Comparison of ENCODE assay signal across 7 mouse cellular contexts in genomic region chr11:69934169-69934568, GRCm38 (mm10). TPM values are rescaled to one million over a fixed set of nuclear protein-coding genes. Genes with fewer than 3 reads are reported as not detected.
DNase-seq lines count a peak whose midpoint lies in the region; ATAC-seq and TF ChIP-seq lines count a peak whose summit lies in the region.

No protein-coding gene starts in this region.

- WGBS in intestine, postnatal 0 days = 1% methylated on average over 18 of the region's 18 CpGs
- 1% methylated on average over 18 of the region's 18 CpGs for WGBS in limb, embryonic 13.5 days
- under 1% methylated on average over 18 of the region's 18 CpGs for WGBS in midbrain, embryonic 16.5 days
- under 1% methylated on average over 18 of the region's 18 CpGs for whole genome bisulfite sequencing in spleen, adult 2 months

- peak overlapping the region; percentile 19 for H3K4me3 ChIP-seq in intestine, postnatal 0 days (ENCODE audit: low read depth, low read length)
- H3K4me3 ChIP-seq in limb, embryonic 13.5 days = peak overlapping the region; percentile 31
- 0 out of 2 replicates have a peak overlapping the region, but pooled peaks have one; percentile 1 for H3K4me3 ChIP-seq in midbrain, embryonic 16.5 days (ENCODE audit: low read depth, low read length)
- H3K4me3 ChIP-seq in spleen, adult 2 months (ENCODE audit: extremely low read depth, insufficient read depth, insufficient read length) = peak overlapping the region; percentile 34; the same call in 1 of the 2 replicates

- no peaks in the 10 kb centered on the region for H3K9me3 ChIP-seq in intestine, postnatal 0 days (ENCODE audit: control insufficient read depth)
- H3K9me3 ChIP-seq in limb, embryonic 13.5 days = no peaks in the 10 kb centered on the region
- no peaks in the 10 kb centered on the region for H3K9me3 ChIP-seq in midbrain, embryonic 16.5 days (replicated peaks; ENCODE audit: control insufficient read depth, low read length, poor library complexity, severe bottlenecking)

- peak; percentile 96 for TF ChIP-seq CTCF in intestine, postnatal 0 days (IDR thresholded peaks at IDR 0.05; ENCODE audit: low read depth)
- peak; percentile 95 for TF ChIP-seq CTCF in spleen, adult 2 months (IDR thresholded peaks at IDR 0.05; ENCODE audit: extremely low read depth, insufficient read depth, insufficient read length, insufficient replicate concordance)

- peak; percentile 57 for ATAC-seq in granulocyte monocyte progenitor cell, adult 5-6 weeks (replicated peaks; ENCODE audit: poor library complexity, severe bottlenecking)
- peak; percentile 32; the same call in 1 of the 2 replicates for ATAC-seq in intestine, postnatal 0 days
- ATAC-seq in limb, embryonic 13.5 days (ENCODE audit: low FRiP score, low read depth) = peak; percentile 20; the same call in 1 of the 2 replicates
- 0 out of 2 replicates have a peak, but pooled peaks have one; percentile 30 for ATAC-seq in midbrain, embryonic 16.5 days

- H3K4me1 ChIP-seq in intestine, postnatal 0 days (replicated peaks; ENCODE audit: control insufficient read depth, insufficient read depth, low read length) = peaks cover 13% of the 10 kb centered on the region
- H3K4me1 ChIP-seq in limb, embryonic 13.5 days = peaks cover 47% of the 10 kb centered on the region
- H3K4me1 ChIP-seq in midbrain, embryonic 16.5 days (ENCODE audit: control insufficient read depth, insufficient read depth, low read length) = peaks cover 4% of the 10 kb centered on the region; the same call in 1 of the 2 replicates
- peaks cover 21% of the 10 kb centered on the region for H3K4me1 ChIP-seq in spleen, adult 2 months (ENCODE audit: control insufficient read depth, insufficient read depth, insufficient read length)

- peak; percentile 82 for DNase-seq in adrenal gland, adult 8-10 months
- peak; percentile 93 for DNase-seq in embryo, embryonic 9.5 days (ENCODE audit: extremely low spot score)
- DNase-seq in spleen, adult 2 months (ENCODE audit: low read depth in 1 of 2, low spot score in 2 of 2) = peak; percentile 57 to 88

- H3K9ac ChIP-seq in intestine, postnatal 0 days (ENCODE audit: low read depth, low read length) = no peak overlapping the region
- peak overlapping the region; percentile 31; the same call in 1 of the 2 replicates for H3K9ac ChIP-seq in limb, embryonic 13.5 days
- no peak overlapping the region for H3K9ac ChIP-seq in midbrain, embryonic 16.5 days (ENCODE audit: low read depth, low read length)

- no peak for TF ChIP-seq POLR2A in spleen, adult 2 months (IDR thresholded peaks at IDR 0.05; ENCODE audit: low read depth, low read length)

- no peak overlapping the region for H3K27ac ChIP-seq in intestine, postnatal 0 days (ENCODE audit: low read depth, low read length)
- H3K27ac ChIP-seq in limb, embryonic 13.5 days = no peak overlapping the region
- H3K27ac ChIP-seq in midbrain, embryonic 16.5 days (ENCODE audit: low read length) = no peak overlapping the region
- H3K27ac ChIP-seq in spleen, adult 2 months (ENCODE audit: insufficient read depth, low read length) = no peak overlapping the region

- H3K4me2 ChIP-seq in intestine, postnatal 0 days (replicated peaks; ENCODE audit: low read depth) = peak overlapping the region; percentile 57
- peak overlapping the region; percentile 100 for H3K4me2 ChIP-seq in limb, embryonic 13.5 days (replicated peaks)
- peak overlapping the region; percentile 25 for H3K4me2 ChIP-seq in midbrain, embryonic 16.5 days (ENCODE audit: low read length)

- H3K27me3 ChIP-seq in intestine, postnatal 0 days (replicated peaks; ENCODE audit: control insufficient read depth, insufficient read depth, low read length) = peaks cover 5% of the 10 kb centered on the region
- H3K27me3 ChIP-seq in limb, embryonic 13.5 days = peaks cover 18% of the 10 kb centered on the region
- H3K27me3 ChIP-seq in midbrain, embryonic 16.5 days (ENCODE audit: control insufficient read depth, insufficient read depth, low read depth, low read length) = peaks cover 19% of the 10 kb centered on the region
- peaks cover 13% of the 10 kb centered on the region for H3K27me3 ChIP-seq in spleen, adult 2 months (ENCODE audit: control insufficient read depth, insufficient read depth, low read length)

- no peaks in the 10 kb centered on the region for H3K36me3 ChIP-seq in intestine, postnatal 0 days (ENCODE audit: control insufficient read depth, insufficient read depth)
- H3K36me3 ChIP-seq in limb, embryonic 13.5 days = no peaks in the 10 kb centered on the region
- H3K36me3 ChIP-seq in midbrain, embryonic 16.5 days (ENCODE audit: control insufficient read depth, insufficient read depth, low read length) = no peaks in the 10 kb centered on the region
- no peaks in the 10 kb centered on the region for H3K36me3 ChIP-seq in spleen, adult 2 months (ENCODE audit: control insufficient read depth, insufficient read depth, low read length)

RNA-seq across cellular contexts. Expression of gene Ybx2, which starts 1.4 kb away (rescaled TPM):
- 10 to 100 TPM in 3 of 4 experiments, 1 to 10 TPM in 1; 6.3 to 13.9 (median 11.8) TPM for total RNA-seq in adrenal gland, adult 8-10 months (2022)
- not detected in 2 replicates for total RNA-seq in granulocyte monocyte progenitor cell, adult 5-6 weeks (2014; fragmentation: Nextera tagmentation)
- total RNA-seq in granulocyte monocyte progenitor cell, adult 5-6 weeks (2017) = 2.1 TPM in 1 of 2 replicates, not detected in the other
- 0.42 and 0.43 TPM in 2 replicates for polyA plus RNA-seq in intestine, postnatal 0 days (2015; fragmentation: Nextera tagmentation; extraction: Ambion mirVana)
- polyA plus RNA-seq in limb, embryonic 13.5 days (2015; fragmentation: Nextera tagmentation; extraction: Ambion mirVana) = 9.3 and 9.7 TPM in 2 replicates
- polyA plus RNA-seq in midbrain, embryonic 16.5 days (2015; fragmentation: Nextera tagmentation; extraction: Ambion mirVana) = 5.1 and 7.2 TPM in 2 replicates
- polyA plus RNA-seq in spleen, adult 2 months (2012; rRNA removed) = 0.36 TPM in 2 replicates

RNA-seq across cellular contexts. Expression of gene Eif5a, which starts 12.4 kb away (rescaled TPM):
- 100 to 1,000 TPM; 468 to 561 (median 519) TPM for total RNA-seq in adrenal gland, adult 8-10 months (2022)
- 1,453 and 1,476 TPM in 2 replicates for total RNA-seq in granulocyte monocyte progenitor cell, adult 5-6 weeks (2014; fragmentation: Nextera tagmentation)
- total RNA-seq in granulocyte monocyte progenitor cell, adult 5-6 weeks (2017) = 890 and 976 TPM in 2 replicates
- 716 and 774 TPM in 2 replicates for polyA plus RNA-seq in intestine, postnatal 0 days (2015; fragmentation: Nextera tagmentation; extraction: Ambion mirVana)
- 1,543 and 1,562 TPM in 2 replicates for polyA plus RNA-seq in limb, embryonic 13.5 days (2015; fragmentation: Nextera tagmentation; extraction: Ambion mirVana)
- 1,061 and 1,062 TPM in 2 replicates for polyA plus RNA-seq in midbrain, embryonic 16.5 days (2015; fragmentation: Nextera tagmentation; extraction: Ambion mirVana)
- polyA plus RNA-seq in spleen, adult 2 months (2012; rRNA removed) = 219 and 257 TPM in 2 replicates

RNA-seq across cellular contexts. Expression of gene Slc2a4, which starts 13.8 kb away (rescaled TPM):
- total RNA-seq in adrenal gland, adult 8-10 months (2022) = 10 to 100 TPM; 36.5 to 90.1 (median 50.0) TPM
- total RNA-seq in granulocyte monocyte progenitor cell, adult 5-6 weeks (2014; fragmentation: Nextera tagmentation) = not detected in 2 replicates
- not detected in 2 replicates for total RNA-seq in granulocyte monocyte progenitor cell, adult 5-6 weeks (2017)
- polyA plus RNA-seq in intestine, postnatal 0 days (2015; fragmentation: Nextera tagmentation; extraction: Ambion mirVana) = 18.3 and 18.7 TPM in 2 replicates
- polyA plus RNA-seq in limb, embryonic 13.5 days (2015; fragmentation: Nextera tagmentation; extraction: Ambion mirVana) = 29.2 and 29.6 TPM in 2 replicates
- 3.1 and 3.2 TPM in 2 replicates for polyA plus RNA-seq in midbrain, embryonic 16.5 days (2015; fragmentation: Nextera tagmentation; extraction: Ambion mirVana)
- 6.1 and 6.2 TPM in 2 replicates for polyA plus RNA-seq in spleen, adult 2 months (2012; rRNA removed)

RNA-seq across cellular contexts. Expression of gene Gps2, which starts 20.5 kb away (rescaled TPM):
- 10 to 100 TPM; 44.0 to 72.7 (median 52.0) TPM for total RNA-seq in adrenal gland, adult 8-10 months (2022)
- total RNA-seq in granulocyte monocyte progenitor cell, adult 5-6 weeks (2014; fragmentation: Nextera tagmentation) = 71.5 and 99.8 TPM in 2 replicates
- total RNA-seq in granulocyte monocyte progenitor cell, adult 5-6 weeks (2017) = 47.1 and 58.2 TPM in 2 replicates
- polyA plus RNA-seq in intestine, postnatal 0 days (2015; fragmentation: Nextera tagmentation; extraction: Ambion mirVana) = 40.4 and 42.3 TPM in 2 replicates
- polyA plus RNA-seq in limb, embryonic 13.5 days (2015; fragmentation: Nextera tagmentation; extraction: Ambion mirVana) = 90.0 and 90.1 TPM in 2 replicates
- 70.3 TPM in 2 replicates for polyA plus RNA-seq in midbrain, embryonic 16.5 days (2015; fragmentation: Nextera tagmentation; extraction: Ambion mirVana)
- 119 and 145 TPM in 2 replicates for polyA plus RNA-seq in spleen, adult 2 months (2012; rRNA removed)

RNA-seq across cellular contexts. Expression of gene Cldn7, which starts 30.4 kb away (rescaled TPM):
- under 1 TPM in 1 of 4 experiments, not detected in 3; 0.55 TPM for total RNA-seq in adrenal gland, adult 8-10 months (2022)
- total RNA-seq in granulocyte monocyte progenitor cell, adult 5-6 weeks (2014; fragmentation: Nextera tagmentation) = not detected in 2 replicates
- not detected in 2 replicates for total RNA-seq in granulocyte monocyte progenitor cell, adult 5-6 weeks (2017)
- polyA plus RNA-seq in intestine, postnatal 0 days (2015; fragmentation: Nextera tagmentation; extraction: Ambion mirVana) = 1,243 and 1,341 TPM in 2 replicates
- 13.4 and 14.4 TPM in 2 replicates for polyA plus RNA-seq in limb, embryonic 13.5 days (2015; fragmentation: Nextera tagmentation; extraction: Ambion mirVana)
- 0.40 and 0.70 TPM in 2 replicates for polyA plus RNA-seq in midbrain, embryonic 16.5 days (2015; fragmentation: Nextera tagmentation; extraction: Ambion mirVana)
- 1.2 and 2.0 TPM in 2 replicates for polyA plus RNA-seq in spleen, adult 2 months (2012; rRNA removed)

Comparison
In these comparisons a context has a peak if more than half of its experiments do, and no peak if none do; other contexts are left out.
1. H3K4me2 ChIP-seq: peak in every context shown above with its lines; median percentile 100 in limb, embryonic 13.5 days; 57 in intestine, postnatal 0 days; 25 in midbrain, embryonic 16.5 days.